Mouse (Mus musculus) frontal cortex, adult 2 months (tissue): Measurements from ENCODE around the gene Pla2g12b. TPM values are rescaled to one million over a fixed set of nuclear protein-coding genes. Genes with fewer than 3 reads are reported as not detected.

Experiments
- DNase-seq, 2 experiments: peaks; one replicate each; pipeline ENCODE4 v3.0.0; 2022; ENCODE audit warnings: low spot score in 1 of 2; ENCODE audit errors: extremely low spot score in 1 of 2
- polyA plus RNA-seq: library from polyadenylated mRNA; depleted of rRNA; stranded (reverse); fragments of >200 nt; gene quantifications from 2 replicates; pipeline ENCODE4 v1.2.3, GENCODE M21; 2012; rRNA removed

Pla2g12b gene
- polyA plus RNA-seq, 1 experiment: 0.16 TPM

DNA sequence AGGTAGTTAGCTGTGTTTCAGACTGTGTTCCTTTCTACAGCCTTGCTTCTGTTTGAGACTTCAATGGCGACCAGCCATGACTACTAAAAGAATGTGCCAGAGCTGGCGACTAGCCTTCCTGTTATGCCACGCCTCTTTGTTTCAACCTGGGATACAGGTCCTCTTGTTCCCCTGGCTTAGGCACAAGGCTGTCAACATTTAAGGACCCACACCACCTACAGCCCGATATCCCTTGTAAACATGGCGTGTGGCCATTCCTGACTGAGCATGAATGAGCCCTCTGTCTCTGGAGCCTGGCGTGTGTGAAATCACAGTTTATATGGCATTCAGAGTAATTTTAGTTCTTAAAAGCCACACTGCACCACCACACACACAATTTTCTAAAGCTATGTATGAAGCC is 58.8 kb downstream of the Pla2g12b start:
- DNase-seq: no peak

DNA sequence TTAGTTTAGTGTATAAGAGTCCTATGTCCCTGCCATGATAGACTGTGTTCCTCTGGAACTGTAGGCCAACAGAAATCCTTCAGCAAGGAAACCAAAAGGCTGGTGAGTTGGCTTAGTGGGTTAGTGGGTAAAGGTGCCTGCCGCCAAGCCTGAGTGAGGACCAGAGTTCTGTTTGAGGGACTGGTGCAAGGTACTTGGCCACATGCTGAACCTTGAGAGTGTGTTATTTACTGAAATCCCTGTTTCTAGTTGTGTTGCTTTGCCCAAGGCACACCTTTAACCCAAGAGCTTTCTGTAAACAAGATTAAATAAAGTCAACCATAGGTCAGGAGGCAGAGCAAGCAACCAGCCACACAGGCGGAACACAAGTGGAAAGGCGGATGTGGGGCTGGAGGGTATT is 62.1 kb downstream of the Pla2g12b start:
- DNase-seq: no peak

DNA sequence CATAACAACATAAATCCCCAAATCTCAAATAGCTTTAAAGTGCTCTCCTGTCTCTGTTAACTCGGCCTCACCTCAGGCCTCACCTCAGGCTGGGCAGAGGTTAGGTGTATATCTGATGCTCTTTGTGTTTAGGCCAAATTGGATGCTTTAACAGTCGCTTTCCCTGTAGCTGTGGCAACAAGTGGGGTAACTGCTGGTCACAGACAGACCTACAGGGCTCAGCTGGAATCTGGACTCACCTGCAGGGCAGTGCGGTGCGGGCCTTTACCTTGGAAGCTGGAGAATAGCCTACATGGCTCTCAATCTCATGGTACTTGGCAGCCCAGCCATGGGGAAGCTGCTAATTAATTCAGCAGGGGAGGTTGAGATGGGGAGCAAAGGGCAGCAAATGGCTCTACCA is 63.2 kb downstream of the Pla2g12b start:
- no peak for DNase-seq

DNA sequence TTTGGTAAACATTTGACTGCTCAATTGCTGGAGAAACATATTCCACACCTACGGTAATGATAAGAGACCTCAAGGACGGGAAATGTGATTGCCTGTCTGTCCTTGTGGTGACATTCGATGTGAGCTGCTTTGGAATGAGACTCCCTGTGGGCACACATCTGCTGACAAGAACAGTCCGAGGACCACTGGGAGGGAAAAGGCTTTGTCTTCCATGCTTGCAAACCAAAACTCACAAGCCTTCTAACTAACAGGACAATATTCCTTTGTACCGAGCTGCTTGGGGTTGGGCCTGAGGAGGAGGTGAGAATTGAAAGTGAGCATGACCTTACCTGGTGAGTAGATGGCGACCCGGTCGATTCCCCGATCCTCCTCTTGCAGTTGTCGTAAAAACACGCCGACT is 63.8 kb downstream of the Pla2g12b start:
- DNase-seq: no peak

DNA sequence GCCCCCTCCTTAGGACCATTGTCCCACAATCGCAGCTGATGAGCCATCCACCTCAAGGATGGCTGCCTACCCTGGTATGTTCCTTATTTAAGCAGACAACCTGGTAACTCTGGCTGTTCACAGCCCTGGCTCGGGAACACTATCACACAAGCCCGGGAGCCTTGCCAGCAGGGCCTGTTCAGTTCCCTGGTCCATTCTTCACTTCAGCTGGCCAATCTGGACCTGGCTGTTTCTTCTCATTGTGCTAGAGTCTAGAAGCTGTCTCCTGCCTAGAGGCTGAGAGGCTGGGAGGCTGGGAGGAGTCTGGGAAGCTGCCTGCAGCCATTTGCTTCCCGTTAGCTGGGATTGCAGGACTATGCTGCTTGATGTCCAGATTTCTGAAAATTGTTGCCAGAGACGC is 67.0 kb downstream of the Pla2g12b start:
- DNase-seq: no peak

Other genes with a start within 250 kb of the Pla2g12b start
- 7.8 and 9.6 TPM in 2 replicates for gene Sept10, start 181.8 kb upstream of the Pla2g12b start, polyA plus RNA-seq
- 4.9 and 5.6 TPM in 2 replicates for gene Sowahc, start 181.7 kb upstream of the Pla2g12b start, polyA plus RNA-seq
- gene P4ha1, start 80.4 kb upstream of the Pla2g12b start, polyA plus RNA-seq: 27.4 and 29.2 TPM in 2 replicates
- 7.9 and 11.3 TPM in 2 replicates for gene Gm10273, start 8.0 kb upstream of the Pla2g12b start, polyA plus RNA-seq
- gene Oit3, start 38.1 kb downstream of the Pla2g12b start, polyA plus RNA-seq: 0.26 and 0.40 TPM in 2 replicates
- gene Gm10322, start 212.4 kb downstream of the Pla2g12b start, polyA plus RNA-seq: not detected in 2 replicates
- gene Mcu, start 213.0 kb downstream of the Pla2g12b start, polyA plus RNA-seq: 28.5 and 30.0 TPM in 2 replicates